Mouse (Mus musculus) embryo, embryonic 10.5 days (tissue): ENCODE data around the gene Nt5dc1.
"Not testable (repeated sequence)": the region's sequence is repeated elsewhere in the genome, so short reads cannot be mapped to it uniquely, and the experiment has no call there.

Experiments
- DNase-seq: peaks from one replicate; pipeline ENCODE4 v3.0.0-alpha.2; 2015; ENCODE audit warnings: low spot score

The Nt5dc1 gene

GRCm38 (mm10) chr10:34418204-34418756 lies at the start of gene Nt5dc1:
Nt5dc1 (minus strand) TSS chr10:34418552.
- peak; percentile 96 for DNase-seq

- no peak for DNase-seq
These were observed 46.0 kb upstream of the Nt5dc1 start for GRCm38 (mm10) chr10:34464321-34464720.

GRCm38 (mm10) chr10:34461451-34461850 lies 43.1 kb upstream of the Nt5dc1 start:
- no peak for DNase-seq

- no peak for DNase-seq
These were observed 31.1 kb upstream of the Nt5dc1 start for GRCm38 (mm10) chr10:34449469-34449868.

GRCm38 (mm10) chr10:34434191-34434590 lies 15.8 kb upstream of the Nt5dc1 start:
- not testable (repeated sequence) for DNase-seq

GRCm38 (mm10) chr10:34431783-34432182 lies 13.4 kb upstream of the Nt5dc1 start:
- DNase-seq = peak; percentile 22

- DNase-seq = not testable (repeated sequence)
These were observed 442 bp upstream of the Nt5dc1 start for GRCm38 (mm10) chr10:34418794-34419193.

- no peak for DNase-seq
These were observed 19.1 kb downstream of the Nt5dc1 start for GRCm38 (mm10) chr10:34399267-34399666.

GRCm38 (mm10) chr10:34396959-34397358 lies 21.4 kb downstream of the Nt5dc1 start:
- no peak for DNase-seq

- DNase-seq = no peak
These were observed 28.7 kb downstream of the Nt5dc1 start, which contains the start of gene Col10a1 for GRCm38 (mm10) chr10:34389681-34390080. Col10a1 (plus strand) TSS chr10:34389981.

- DNase-seq = no peak
These were observed 32.7 kb downstream of the Nt5dc1 start for GRCm38 (mm10) chr10:34385636-34386035.

- DNase-seq = no peak
These were observed 45.0 kb downstream of the Nt5dc1 start for GRCm38 (mm10) chr10:34373332-34373731.

GRCm38 (mm10) chr10:34368138-34368537 lies 50.2 kb downstream of the Nt5dc1 start:
- peak; percentile 5 for DNase-seq

GRCm38 (mm10) chr10:34363756-34364155 lies 54.6 kb downstream of the Nt5dc1 start:
- DNase-seq = no peak

- DNase-seq = no peak
These were observed 60.1 kb downstream of the Nt5dc1 start for GRCm38 (mm10) chr10:34358263-34358662.

GRCm38 (mm10) chr10:34352166-34352565 lies 66.2 kb downstream of the Nt5dc1 start:
- DNase-seq = no peak

GRCm38 (mm10) chr10:34341886-34342285 lies 76.5 kb downstream of the Nt5dc1 start:
- no peak for DNase-seq

GRCm38 (mm10) chr10:34341014-34341413 lies 77.3 kb downstream of the Nt5dc1 start:
- DNase-seq = no peak

- DNase-seq = peak; percentile 75
These were observed 90.0 kb downstream of the Nt5dc1 start for GRCm38 (mm10) chr10:34328310-34328709.

- DNase-seq = no peak
These were observed 91.2 kb downstream of the Nt5dc1 start for GRCm38 (mm10) chr10:34327144-34327543.

GRCm38 (mm10) chr10:34326701-34327100 lies 91.7 kb downstream of the Nt5dc1 start:
- DNase-seq = peak; percentile 53

GRCm38 (mm10) chr10:34320809-34321208 lies 97.5 kb downstream of the Nt5dc1 start:
- DNase-seq = no peak

GRCm38 (mm10) chr10:34317217-34317606 lies 101.1 kb downstream of the Nt5dc1 start:
- DNase-seq = no peak

GRCm38 (mm10) chr10:34316571-34317216 lies 101.7 kb downstream of the Nt5dc1 start:
- DNase-seq = peak; percentile 93
